Mouse (Mus musculus) forebrain, postnatal 0 days (tissue): ENCODE data around the gene Olfr1121. TPM values are rescaled to one million over a fixed set of nuclear protein-coding genes. Genes with fewer than 3 reads are reported as not detected.

Experiments used
- ATAC-seq: fragments of 200-750 bp; cut with Nextera tagmentation; 2 replicates; pipeline ENCODE4 v1.8.0; 2017; ENCODE audit warnings: mild to moderate bottlenecking, moderate library complexity
- DNase-seq: peaks from one replicate; pipeline ENCODE4 v3.0.0-alpha.2; 2015
- H3K27ac ChIP-seq: fragments of 300-500 bp; sonication (generic); 2 replicates; pipeline ENCODE4 v1.5.1; 2014; ENCODE audit warnings: low read depth, mild to moderate bottlenecking, antibody characterized with exemption, low read length, moderate library complexity, mixed read lengths
- H3K27me3 ChIP-seq: fragments of 300-500 bp; sonication (generic); 2 replicates; pipeline ENCODE4 v1.6.1; 2014; ENCODE audit warnings: mild to moderate bottlenecking, low read length, mixed read lengths; ENCODE audit not compliant: insufficient read depth
- H3K36me3 ChIP-seq: fragments of 300-500 bp; sonication (generic); 2 replicates; pipeline ENCODE4 v1.6.1; 2014; ENCODE audit warnings: mild to moderate bottlenecking, moderate library complexity; ENCODE audit not compliant: insufficient read depth
- H3K4me1 ChIP-seq: fragments of 300-500 bp; sonication (generic); 2 replicates; pipeline ENCODE4 v1.6.1; 2014; ENCODE audit warnings: antibody characterized with exemption; ENCODE audit not compliant: insufficient read depth
- H3K4me2 ChIP-seq: fragments of 300-500 bp; sonication (generic); 2 replicates; pipeline ENCODE4 v1.6.1; 2014; ENCODE audit warnings: low read depth, mild to moderate bottlenecking, moderate library complexity
- H3K4me3 ChIP-seq: fragments of 300-500 bp; sonication (generic); 2 replicates; pipeline ENCODE4 v1.5.1; 2014; ENCODE audit warnings: low read depth, low read length, mixed read lengths
- H3K9ac ChIP-seq: fragments of 300-500 bp; sonication (generic); 2 replicates; pipeline ENCODE4 v1.6.1; 2014; ENCODE audit warnings: mild to moderate bottlenecking
- H3K9me3 ChIP-seq: fragments of 300-500 bp; sonication (generic); 2 replicates; pipeline ENCODE4 v1.6.1; 2016; ENCODE audit warnings: low read length
- CTCF ChIP-seq: sonication (generic); IDR thresholded peaks from 2 replicates; pipeline ENCODE4 v1.5.1; 2016; ENCODE audit warnings: antibody characterized with exemption, control low read depth, low read depth
- WGBS: fragments of 180-500 bp; shearing (Covaris S2); extraction: QIAGEN DNeasy Blood & Tissue Kit; methylation state at CpG from one replicate; pipeline ENCODE4 v1.1.7; 2014; 5-methylcytosine and 5-hydroxymethylcytosine counted together
- polyA plus RNA-seq: library from polyadenylated mRNA; unstranded; fragments of >200 nt; fragmentation: Nextera tagmentation; extraction: Ambion mirVana; gene quantifications from 2 replicates; pipeline ENCODE4 v1.2.1, GENCODE M21; 2015
- total RNA-seq: library from RNA; depleted of rRNA; stranded (reverse); fragments of >200 nt; gene quantifications from 2 replicates; pipeline ENCODE4 v1.2.3, GENCODE M21; 2014; rRNA removed

Gene Olfr1121
- total and polyA plus RNA-seq, 2 experiments from 2014 or later = not detected

GRCm38 (mm10) chr2:87416335-87416734, 46.6 kb downstream of the Olfr1121 start, which contains the start of gene Olfr1123:
Olfr1123 (plus strand) TSS chr2:87416635.
- no peak for ATAC-seq
- no peak for TF ChIP-seq CTCF

More at GRCm38 (mm10) chr2:87416335-87416734, 46.6 kb downstream of the Olfr1121 start, which contains the start of gene Olfr1123:
- H3K4me2 ChIP-seq = no peak within 1 kb of the TSS
- no peaks in the 10 kb centered on the region for H3K9me3 ChIP-seq
- no peak within 1 kb of the TSS for H3K9ac ChIP-seq
- no peak within 1 kb of the TSS for H3K4me3 ChIP-seq
- H3K4me1 ChIP-seq = no peaks in the 10 kb centered on the region
- no peak for DNase-seq
- H3K27ac ChIP-seq = no peak within 1 kb of the TSS
- H3K27me3 ChIP-seq = no peaks in the 10 kb centered on the region
- no peaks in the 10 kb centered on the region for H3K36me3 ChIP-seq
- WGBS = 82% methylated on average over 1 of the region's 1 CpGs

Other genes starting within 250 kb of the Olfr1121 start
- gene Olfr1110, start 229.6 kb upstream of the Olfr1121 start, total RNA-seq = not detected in 2 replicates
- gene Olfr1110, start 229.6 kb upstream of the Olfr1121 start, polyA plus RNA-seq = not detected in 2 replicates
- gene Olfr1111, start 217.3 kb upstream of the Olfr1121 start, total RNA-seq = not detected in 2 replicates
- gene Olfr1111, start 217.3 kb upstream of the Olfr1121 start, polyA plus RNA-seq = not detected in 2 replicates
- gene Olfr1112, start 182.1 kb upstream of the Olfr1121 start, total RNA-seq = not detected in 2 replicates
- gene Olfr1112, start 182.1 kb upstream of the Olfr1121 start, polyA plus RNA-seq = not detected in 2 replicates
- not detected in 2 replicates for gene Olfr1113, start 160.9 kb upstream of the Olfr1121 start, total RNA-seq
- gene Olfr1113, start 160.9 kb upstream of the Olfr1121 start, polyA plus RNA-seq = not detected in 2 replicates
- gene Olfr1115, start 121.9 kb upstream of the Olfr1121 start, total RNA-seq = not detected in 2 replicates
- gene Olfr1115, start 121.9 kb upstream of the Olfr1121 start, polyA plus RNA-seq = not detected in 2 replicates
- not detected in 2 replicates for gene Olfr1116, start 102.4 kb upstream of the Olfr1121 start, total RNA-seq
- not detected in 2 replicates for gene Olfr1116, start 102.4 kb upstream of the Olfr1121 start, polyA plus RNA-seq
- gene Olfr1118, start 62.3 kb upstream of the Olfr1121 start, total RNA-seq = not detected in 2 replicates
- gene Olfr1118, start 62.3 kb upstream of the Olfr1121 start, polyA plus RNA-seq = not detected in 2 replicates
- not detected in 2 replicates for gene Olfr1120, start 15.1 kb upstream of the Olfr1121 start, total RNA-seq
- gene Olfr1120, start 15.1 kb upstream of the Olfr1121 start, polyA plus RNA-seq = not detected in 2 replicates
- gene Olfr1122, start 16.0 kb downstream of the Olfr1121 start, total RNA-seq = not detected in 2 replicates
- not detected in 2 replicates for gene Olfr1122, start 16.0 kb downstream of the Olfr1121 start, polyA plus RNA-seq
- gene Olfr1123, start 46.7 kb downstream of the Olfr1121 start, total RNA-seq = not detected in 2 replicates
- gene Olfr1123, start 46.7 kb downstream of the Olfr1121 start, polyA plus RNA-seq = not detected in 2 replicates
- not detected in 2 replicates for gene Olfr1124, start 60.4 kb downstream of the Olfr1121 start, total RNA-seq
- gene Olfr1124, start 60.4 kb downstream of the Olfr1121 start, polyA plus RNA-seq = 0.08 TPM in 2 replicates
- gene Olfr1126, start 84.1 kb downstream of the Olfr1121 start, total RNA-seq = not detected in 2 replicates
- gene Olfr1126, start 84.1 kb downstream of the Olfr1121 start, polyA plus RNA-seq = not detected in 2 replicates
- not detected in 2 replicates for gene Pramel7, start 127.2 kb downstream of the Olfr1121 start, total RNA-seq
- not detected in 2 replicates for gene Pramel7, start 127.2 kb downstream of the Olfr1121 start, polyA plus RNA-seq
- gene Pramel6, start 136.7 kb downstream of the Olfr1121 start, total RNA-seq = not detected in 2 replicates
- gene Pramel6, start 136.7 kb downstream of the Olfr1121 start, polyA plus RNA-seq = not detected in 2 replicates
- not detected in 2 replicates for gene Olfr153, start 161.9 kb downstream of the Olfr1121 start, total RNA-seq
- gene Olfr153, start 161.9 kb downstream of the Olfr1121 start, polyA plus RNA-seq = not detected in 2 replicates
- not detected in 2 replicates for gene Olfr1128, start 175.6 kb downstream of the Olfr1121 start, total RNA-seq
- gene Olfr1128, start 175.6 kb downstream of the Olfr1121 start, polyA plus RNA-seq = not detected in 2 replicates
- not detected in 2 replicates for gene Olfr1129, start 204.0 kb downstream of the Olfr1121 start, total RNA-seq
- gene Olfr1129, start 204.0 kb downstream of the Olfr1121 start, polyA plus RNA-seq = not detected in 2 replicates
- gene Olfr1130, start 236.3 kb downstream of the Olfr1121 start, total RNA-seq = 0.14 TPM in 1 of 2 replicates, not detected in the other
- gene Olfr1130, start 236.3 kb downstream of the Olfr1121 start, polyA plus RNA-seq = not detected in 2 replicates